Mouse (Mus musculus) subcutaneous adipose tissue, adult 2 months (tissue): ENCODE results near the gene Blnk. TPM values are rescaled to one million over a fixed set of nuclear protein-coding genes. Genes with fewer than 3 reads are reported as not detected.

ENCODE experiments used
- polyA plus RNA-seq: library from polyadenylated mRNA; depleted of rRNA; stranded (reverse); fragments of >200 nt; gene quantifications from 2 replicates; pipeline ENCODE4 v1.2.3, GENCODE M21; 2012; ENCODE audit warnings: low replicate concordance; rRNA removed

The Blnk gene
- polyA plus RNA-seq, result 4.4 and 12.1 TPM in 2 replicates

DNA sequence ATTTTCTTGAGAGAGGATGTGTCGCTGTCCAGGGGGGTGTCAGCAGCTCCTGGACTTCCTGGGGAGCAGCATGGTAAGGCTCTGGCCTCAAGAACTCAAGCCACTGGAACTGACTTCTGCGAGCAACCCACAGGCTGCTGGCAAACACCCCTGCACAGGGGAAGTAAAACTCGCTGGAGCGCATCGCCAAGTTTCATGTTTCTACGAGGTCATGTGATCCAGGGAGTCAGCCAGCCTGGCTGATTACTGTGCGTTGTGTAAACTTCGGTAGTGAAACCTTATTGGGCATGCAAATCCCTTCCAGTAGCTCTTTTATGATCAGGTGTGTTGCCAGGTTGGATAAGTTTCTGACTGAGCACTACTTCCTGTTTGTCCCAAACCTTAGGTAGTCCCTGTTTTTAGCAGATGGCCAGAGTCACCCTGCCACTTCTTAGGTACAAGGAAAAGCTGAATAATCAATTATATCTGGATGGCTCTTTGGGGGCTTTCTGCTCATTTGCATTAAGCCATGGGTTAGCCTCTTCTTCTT, at the start of gene Blnk:
Gene Blnk, minus strand, starts transcription at position 479 of the 529 bp plus-strand sequence.

DNA sequence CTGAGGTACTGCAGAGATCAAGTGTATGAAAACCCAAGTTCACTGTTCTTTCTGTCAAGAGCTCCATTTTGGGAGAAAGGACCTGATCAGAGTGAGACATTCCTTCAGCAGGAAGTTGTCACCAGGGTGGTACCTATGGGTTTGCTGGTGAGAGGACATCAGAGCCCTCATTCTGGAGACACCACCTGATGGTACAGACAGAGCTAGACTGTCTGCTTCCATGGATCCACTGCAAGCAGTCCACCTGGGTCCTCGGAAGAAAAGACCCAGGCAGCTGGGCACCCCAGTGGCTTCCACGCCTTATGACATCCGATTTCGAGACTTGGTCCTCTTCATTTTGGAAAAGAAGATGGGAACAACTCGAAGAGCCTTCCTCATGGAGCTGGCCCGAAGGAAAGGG, 34.9 kb upstream of the Blnk start, which contains the start of gene Dntt:
Gene Dntt, plus strand, starts transcription at position 57 of the 400 bp plus-strand sequence.

DNA sequence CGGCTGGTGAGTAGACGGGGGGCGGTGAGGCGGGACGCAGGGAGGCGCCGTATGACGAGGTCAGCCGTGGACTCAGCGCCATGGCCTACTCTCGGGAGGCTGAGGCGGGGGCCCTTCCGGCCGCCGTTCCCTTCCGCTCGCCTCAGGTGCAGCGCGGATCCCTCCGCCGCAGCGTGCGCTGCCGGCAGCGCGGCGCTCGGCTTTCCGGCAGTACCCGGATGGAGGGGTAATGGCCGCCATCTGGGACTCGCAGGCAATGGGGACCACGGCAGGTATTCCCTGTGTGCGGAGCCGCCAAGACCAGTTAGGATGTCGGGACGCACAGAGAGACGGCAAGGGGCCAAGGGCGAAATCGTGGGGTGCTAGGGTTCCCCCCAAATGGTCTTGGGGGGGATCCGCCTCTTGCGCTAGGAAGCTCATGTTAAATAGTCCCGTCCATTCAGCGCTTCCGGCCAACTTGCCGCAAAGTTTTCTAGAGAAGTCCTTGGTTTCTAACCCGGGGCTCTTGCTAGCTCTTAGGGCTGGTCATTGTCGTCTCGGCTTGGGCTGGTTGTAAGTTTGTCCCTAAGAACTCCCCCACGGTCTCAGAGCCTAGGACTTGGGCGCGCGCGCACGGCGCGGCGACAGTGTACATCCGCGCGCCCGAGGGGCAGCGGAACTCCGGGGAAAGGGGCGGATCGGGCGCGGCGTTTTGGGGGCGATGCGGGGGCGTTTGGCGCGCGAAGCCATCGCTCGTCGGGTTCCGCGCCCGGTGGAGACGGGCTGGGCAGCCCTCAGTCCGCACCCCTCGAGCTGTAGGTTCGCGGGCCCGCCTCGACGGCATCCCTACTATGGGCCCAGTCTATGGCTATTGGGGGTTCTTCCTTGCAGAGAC, 99.6 kb downstream of the Blnk start, which contains the start of gene Zfp518a:
Gene Zfp518a, plus strand, starts transcription at position 187 of the 874 bp plus-strand sequence.

Other genes with a start within 250 kb of the Blnk start
- gene Cc2d2b, start 245.8 kb downstream of the Blnk start, polyA plus RNA-seq, result 0.01 TPM in 1 of 2 replicates, not detected in the other
- gene Ccnj, start 163.3 kb downstream of the Blnk start, polyA plus RNA-seq, result 5.3 and 8.0 TPM in 2 replicates
- 1.0 and 1.5 TPM in 2 replicates for gene Zfp518a, start 99.8 kb downstream of the Blnk start, polyA plus RNA-seq
- 0.12 TPM in 1 of 2 replicates, not detected in the other for gene Dntt, start 34.7 kb upstream of the Blnk start, polyA plus RNA-seq
- gene Opalin, start 82.6 kb upstream of the Blnk start, polyA plus RNA-seq, result not detected in 2 replicates
- 0.12 and 0.13 TPM in 2 replicates for gene Tll2, start 212.3 kb upstream of the Blnk start, polyA plus RNA-seq